Mouse (Mus musculus) layer of hippocampus, adult 8-10 months (tissue): ENCODE data around the gene Chka. TPM values are rescaled to one million over a fixed set of nuclear protein-coding genes. Genes with fewer than 3 reads are reported as not detected.

Source experiments
- DNase-seq, 2 experiments: peaks; one replicate each; pipeline ENCODE4 v3.0.0; 2022; ENCODE audit warnings: low spot score in 2 of 2
- total RNA-seq, 4 experiments: library from RNA; stranded (reverse); gene quantifications; 2 replicates each; pipeline ENCODE4 v1.2.4; 2022

Gene Chka
- total RNA-seq, 4 experiments from 2014 or later: 77.7 to 128 (median 104) TPM

DNA sequence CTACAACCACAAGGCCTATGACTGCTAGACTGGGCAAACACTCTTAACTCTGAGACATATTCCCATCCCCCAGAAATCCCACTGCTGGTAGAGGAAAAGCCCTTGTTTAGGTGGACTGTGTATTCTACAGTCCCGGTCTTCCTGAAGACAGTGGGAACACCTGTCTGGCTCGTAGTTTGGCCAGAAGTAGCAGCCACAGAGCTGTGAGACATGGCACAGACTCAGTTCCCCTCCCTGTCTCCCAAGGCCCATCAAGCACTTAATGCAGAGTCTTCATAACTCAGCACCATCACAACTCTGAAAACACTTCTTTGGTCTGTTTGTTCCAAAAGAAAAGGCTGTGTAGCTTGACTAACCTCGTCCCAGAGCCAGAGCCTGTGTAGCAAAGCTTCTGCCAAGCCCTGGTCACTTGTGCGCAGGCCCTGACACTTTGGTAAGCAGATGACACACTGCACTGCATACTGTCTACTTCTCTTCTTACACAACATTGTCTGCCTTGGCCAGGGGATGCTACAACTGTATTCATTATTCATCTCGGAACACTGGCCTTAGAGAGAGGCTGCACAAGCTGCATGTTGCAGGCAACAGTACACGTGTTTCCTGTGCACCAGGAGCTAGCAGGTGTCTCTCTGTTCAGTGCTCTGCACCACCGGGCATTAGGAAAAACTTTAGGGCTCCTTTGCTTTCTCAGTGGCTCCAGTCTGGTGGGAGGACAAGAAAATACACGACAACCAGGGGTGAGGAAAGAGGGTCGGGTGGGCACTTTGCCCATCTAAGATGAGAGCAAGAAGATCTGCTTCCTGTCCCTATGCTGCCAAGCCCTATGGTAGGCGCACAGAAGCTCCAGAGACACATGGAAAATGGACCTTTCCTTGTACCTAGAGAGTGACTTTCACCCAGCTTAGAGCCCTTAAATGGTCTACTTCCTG, 4.6 kb upstream of the Chka start:
- DNase-seq: no peak

- no peak for DNase-seq
Observed at GRCm38 (mm10) chr19:3847711-3848110, 3.9 kb upstream of the Chka start.

- DNase-seq: no peak
Observed at GRCm38 (mm10) chr19:3848207-3848808, 3.3 kb upstream of the Chka start.

DNA sequence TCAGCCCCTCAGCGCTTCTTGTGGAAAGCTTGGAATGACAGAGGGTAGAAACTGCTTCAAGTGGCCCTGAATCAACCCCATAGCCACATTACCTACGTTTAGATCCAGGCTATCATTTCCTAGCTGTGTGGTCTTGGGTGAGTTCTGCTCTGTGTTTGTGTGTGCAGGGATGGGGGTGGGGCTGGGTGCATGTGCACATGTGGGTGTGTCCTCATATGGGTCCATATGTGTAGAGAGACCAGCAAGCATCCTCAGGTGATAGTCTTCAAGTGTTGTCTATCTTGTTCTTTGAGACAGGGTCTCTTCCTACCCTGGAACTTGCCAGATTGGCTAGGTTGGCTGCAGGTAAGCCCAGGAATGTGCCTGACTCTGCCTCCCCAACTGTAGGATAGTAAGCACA, 2.3 kb upstream of the Chka start:
- no peak for DNase-seq

DNA sequence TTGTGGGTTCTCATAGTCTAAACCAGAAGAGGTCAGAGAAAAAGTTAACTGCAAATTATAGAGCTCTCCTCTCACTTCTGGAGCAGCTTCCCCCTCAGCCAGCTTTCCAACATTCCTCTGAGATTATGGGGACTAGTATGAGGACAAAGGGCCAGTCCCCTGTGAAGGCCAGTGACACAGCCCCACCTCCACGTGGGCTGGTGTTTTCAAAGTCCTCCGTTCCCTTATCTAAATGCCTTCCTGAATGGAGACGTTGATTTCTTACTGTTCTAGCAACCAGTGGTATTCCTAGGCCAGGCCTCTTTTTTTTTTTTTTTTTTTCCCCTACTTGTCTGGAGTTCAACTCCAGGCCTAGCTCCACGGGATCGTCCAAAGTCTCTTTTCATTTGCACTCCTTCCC, 1.5 kb upstream of the Chka start:
- no peak for DNase-seq

DNA sequence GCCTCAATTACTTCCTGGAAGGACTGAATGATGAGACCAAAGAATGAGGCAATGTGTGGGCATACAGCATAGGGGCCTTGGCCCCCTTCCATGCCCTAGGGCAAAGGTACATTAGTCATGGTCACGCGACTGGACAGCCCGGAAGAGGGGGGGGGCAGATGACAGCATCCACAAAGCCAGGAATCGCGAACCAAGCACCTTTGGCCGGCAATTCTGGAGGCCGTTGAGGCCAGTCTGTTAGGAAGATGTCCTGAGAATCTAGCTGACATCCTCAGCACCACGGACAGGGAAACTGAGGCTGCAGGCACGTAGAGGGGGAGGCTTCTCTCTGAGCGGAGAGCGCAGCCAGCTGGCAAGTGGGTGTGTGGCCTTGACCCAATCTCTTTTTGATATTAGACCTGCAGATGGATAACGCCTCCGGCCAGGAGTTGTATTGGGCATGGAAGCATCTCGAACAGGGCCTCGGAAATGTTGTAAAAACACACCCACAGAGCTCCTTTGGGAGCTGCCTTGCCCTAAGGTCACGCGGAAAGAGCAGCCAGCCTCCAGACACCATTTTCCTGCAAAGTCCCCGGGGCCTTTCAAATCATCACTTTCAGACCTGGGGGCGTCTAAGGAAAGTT, 615 bp upstream of the Chka start:
- DNase-seq: peak in 1 of 2 experiments; percentile 22

DNA sequence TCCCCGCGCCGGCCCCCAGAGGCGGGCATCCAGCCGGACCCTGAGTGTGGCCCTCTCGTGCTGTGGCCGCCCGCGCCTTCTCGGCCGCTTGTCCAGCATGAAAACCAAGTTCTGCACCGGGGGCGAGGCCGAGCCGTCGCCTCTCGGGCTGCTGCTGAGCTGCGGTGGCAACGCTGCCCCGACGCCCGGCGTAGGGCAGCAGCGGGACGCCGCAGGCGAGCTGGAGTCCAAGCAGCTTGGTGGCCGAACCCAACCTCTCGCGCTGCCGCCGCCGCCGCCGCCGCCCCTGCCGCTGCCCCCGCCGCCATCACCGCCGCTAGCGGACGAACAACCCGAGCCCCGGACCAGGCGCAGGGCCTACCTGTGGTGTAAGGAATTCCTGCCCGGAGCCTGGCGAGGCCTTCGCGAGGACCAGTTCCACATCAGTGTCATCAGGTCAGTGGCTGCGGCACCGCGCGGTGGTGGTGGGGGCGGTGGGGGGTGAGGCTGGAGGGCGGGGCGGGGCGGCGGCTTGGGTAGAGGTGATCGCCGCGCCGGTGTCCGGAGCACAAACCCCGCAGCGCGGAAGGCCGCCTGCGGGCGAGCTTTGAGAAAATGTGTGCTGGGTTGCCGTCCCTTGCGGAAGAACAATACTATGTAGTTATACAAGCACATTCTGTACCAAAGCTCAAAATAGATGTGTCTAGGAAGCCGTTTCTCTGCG, 557 bp downstream of the Chka start:
- DNase-seq: peak in 1 of 2 experiments; percentile 41

GRCm38 (mm10) chr19:3853121-3853520, 1.5 kb downstream of the Chka start:
- DNase-seq: no peak

- no peak for DNase-seq
Observed at GRCm38 (mm10) chr19:3853891-3854290, 2.3 kb downstream of the Chka start.

- no peak for DNase-seq
Observed at GRCm38 (mm10) chr19:3855091-3855490, 3.5 kb downstream of the Chka start.

DNA sequence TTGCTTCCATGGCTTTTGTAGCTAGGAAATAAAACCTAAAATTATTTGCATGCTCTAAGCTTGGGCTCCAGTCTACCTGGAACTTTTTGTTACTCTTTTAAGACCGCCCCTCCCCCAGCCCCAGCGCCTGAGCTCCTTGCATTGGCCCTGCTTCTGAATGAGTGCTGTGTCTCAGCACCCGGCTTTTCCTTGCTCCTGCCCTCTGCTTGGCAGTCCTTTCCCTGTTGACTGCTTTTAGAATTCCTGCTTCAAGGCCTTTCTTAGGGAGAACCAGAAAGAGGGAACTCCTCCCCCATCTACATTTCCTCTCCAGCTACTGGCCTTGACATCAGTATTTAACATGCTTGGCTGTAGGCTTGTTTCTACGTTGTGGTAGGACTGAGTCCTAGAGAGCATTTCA, 4.0 kb downstream of the Chka start:
- peak; percentile 41 to 42 for DNase-seq

- DNase-seq: no peak
Observed at GRCm38 (mm10) chr19:3857220-3857619, 5.6 kb downstream of the Chka start.

- DNase-seq: no peak
Observed at GRCm38 (mm10) chr19:3862713-3863112, 11.1 kb downstream of the Chka start.

DNA sequence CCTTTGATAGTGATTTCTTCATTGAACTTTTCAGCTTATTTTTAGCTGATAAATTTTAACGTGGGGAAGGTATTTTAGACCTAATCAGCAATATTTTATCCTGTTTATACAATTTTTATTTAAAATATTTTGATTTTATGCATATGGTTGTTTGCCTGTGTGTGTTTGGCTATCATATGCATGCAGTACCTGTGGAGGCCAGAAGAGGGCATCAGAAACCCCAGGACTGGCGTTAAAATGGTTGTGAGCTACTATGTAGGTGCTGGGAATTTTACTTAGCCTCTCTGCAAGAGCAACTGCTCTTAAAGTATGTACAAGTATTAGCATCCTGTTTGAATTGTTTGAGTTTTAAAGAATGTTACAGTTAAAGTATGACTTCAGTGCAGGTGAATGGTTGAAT, 13.4 kb downstream of the Chka start:
- no peak for DNase-seq

DNA sequence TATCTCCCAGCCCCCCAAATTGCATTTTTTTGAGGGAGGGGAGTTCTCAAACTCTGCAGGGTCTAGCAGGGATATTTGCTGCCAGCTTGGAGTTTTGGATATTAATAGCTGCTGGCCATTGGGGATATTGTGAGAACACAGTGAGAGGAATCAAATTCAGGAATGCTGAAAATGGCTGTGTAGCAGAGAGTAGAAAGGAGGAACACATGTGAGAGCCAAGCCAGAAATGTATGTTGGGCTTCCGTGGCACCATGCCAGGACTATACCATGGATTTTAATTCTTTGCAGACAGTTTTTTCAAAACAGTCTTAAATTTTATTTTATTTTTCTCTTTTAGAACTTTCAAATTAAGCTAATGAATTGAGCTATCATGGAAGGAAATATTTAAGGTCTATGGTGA, 16.7 kb downstream of the Chka start:
- no peak for DNase-seq

GRCm38 (mm10) chr19:3871468-3871867, 19.9 kb downstream of the Chka start:
- DNase-seq: no peak

GRCm38 (mm10) chr19:3872373-3872772, 20.8 kb downstream of the Chka start:
- no peak for DNase-seq

GRCm38 (mm10) chr19:3875045-3875444, 23.5 kb downstream of the Chka start:
- no peak for DNase-seq

GRCm38 (mm10) chr19:3880054-3880848, 28.7 kb downstream of the Chka start:
- DNase-seq: no peak

GRCm38 (mm10) chr19:3882214-3882613, 30.6 kb downstream of the Chka start:
- DNase-seq: no peak
